Mouse (Mus musculus) stomach, embryonic 14.5 days (tissue): ENCODE measurements around the gene Emilin1. TPM values are rescaled to one million over a fixed set of nuclear protein-coding genes. Genes with fewer than 3 reads are reported as not detected.

Source experiments
- ATAC-seq: fragments of 200-750 bp; cut with Nextera tagmentation; 2 replicates; pipeline ENCODE4 v1.8.0; 2017; ENCODE audit warnings: low read depth, moderate TSS enrichment; ENCODE audit not compliant: insufficient number of reproducible peaks, insufficient read depth, low FRiP score
- H3K27ac ChIP-seq: fragments of 300-500 bp; sonication (generic); 2 replicates; pipeline ENCODE4 v1.5.1; 2014; ENCODE audit warnings: mild to moderate bottlenecking, low read length, moderate library complexity, mixed read lengths
- H3K27me3 ChIP-seq: fragments of 300-500 bp; sonication (generic); 2 replicates; pipeline ENCODE4 v1.6.1; 2014; ENCODE audit warnings: low read length, control low read depth, mixed read lengths; ENCODE audit not compliant: control insufficient read depth, insufficient read depth
- H3K36me3 ChIP-seq: fragments of 300-500 bp; sonication (generic); 2 replicates; pipeline ENCODE4 v1.6.1; 2014; ENCODE audit warnings: mild to moderate bottlenecking, control low read depth, low read length, moderate library complexity, mixed read lengths; ENCODE audit not compliant: control insufficient read depth, insufficient read depth
- H3K4me1 ChIP-seq: fragments of 300-500 bp; sonication (generic); 2 replicates; pipeline ENCODE4 v1.6.1; 2014; ENCODE audit warnings: low read length, control low read depth, mixed read lengths; ENCODE audit not compliant: control insufficient read depth, insufficient read depth
- H3K4me2 ChIP-seq: fragments of 300-500 bp; sonication (generic); replicated peaks from 2 replicates; pipeline ENCODE4 v1.6.1; 2014; ENCODE audit warnings: low read depth, low read length, control low read depth
- H3K4me3 ChIP-seq: fragments of 300-500 bp; sonication (generic); 2 replicates; pipeline ENCODE4 v1.5.1; 2014; ENCODE audit warnings: low read depth, low read length, control low read depth
- H3K9ac ChIP-seq: fragments of 300-500 bp; sonication (generic); replicated peaks from 2 replicates; pipeline ENCODE4 v1.6.1; 2014; ENCODE audit warnings: low read depth, mild to moderate bottlenecking, control low read depth, low read length, moderate library complexity, mixed read lengths
- H3K9me3 ChIP-seq: fragments of 300-500 bp; sonication (generic); 2 replicates; pipeline ENCODE4 v1.6.1; 2016; ENCODE audit warnings: low read depth, low read length, control low read depth; ENCODE audit not compliant: control insufficient read depth
- WGBS: fragments of 180-500 bp; shearing (Covaris S2); extraction: QIAGEN DNeasy Blood & Tissue Kit; methylation state at CpG from one replicate; pipeline ENCODE4 v1.1.7; 2014; 5-methylcytosine and 5-hydroxymethylcytosine counted together
- polyA plus RNA-seq: library from polyadenylated mRNA; unstranded; fragments of >200 nt; fragmentation: Nextera tagmentation; extraction: Ambion mirVana; gene quantifications from 2 replicates; pipeline ENCODE4 v1.2.1, GENCODE M21; 2014

The Emilin1 gene
- polyA plus RNA-seq, 1 experiment from 2014 or later = 208 TPM

- Histone ChIP-seq H3K27me3 (no peaks in the 10 kb centered on the region), H3K27ac (peak overlapping the region; percentile 97), H3K4me2 (peak overlapping the region; percentile 80), H3K4me3 (peak overlapping the region; percentile 71), H3K9ac (peak overlapping the region; percentile 60), H3K4me1 (peaks cover 17% of the 10 kb centered on the region; the same call in 1 of the 2 replicates), H3K36me3 (peaks cover 20% of the 10 kb centered on the region), H3K9me3 (no peaks in the 10 kb centered on the region)
- peak; percentile 85 for ATAC-seq
- under 1% methylated on average over 28 of the region's 28 CpGs for WGBS
Measured at GRCm38 (mm10) chr5:30887858-30888336, 25.3 kb upstream of the Emilin1 start.

- 1% methylated on average over 40 of the region's 42 CpGs for WGBS
- Histone ChIP-seq H3K4me1 (peaks cover 17% of the 10 kb centered on the region; the same call in 1 of the 2 replicates), H3K27me3 (no peaks in the 10 kb centered on the region), H3K27ac (peak within 1 kb of the TSS; percentile 97), H3K9me3 (no peaks in the 10 kb centered on the region), H3K4me2 (peak within 1 kb of the TSS; percentile 80), H3K36me3 (peaks cover 26% of the 10 kb centered on the region), H3K4me3 (peak within 1 kb of the TSS; percentile 71), H3K9ac (peak within 1 kb of the TSS; percentile 67)
- peak; percentile 91 for ATAC-seq
Measured at GRCm38 (mm10) chr5:30888337-30889087, 24.7 kb upstream of the Emilin1 start, which contains the start of gene Agbl5. Gene Agbl5, plus strand, starts transcription at chr5:30888694.

GRCm38 (mm10) chr5:30889088-30889754, 24.0 kb upstream of the Emilin1 start:
- Histone ChIP-seq H3K4me1 (peaks cover 17% of the 10 kb centered on the region; the same call in 1 of the 2 replicates), H3K4me3 (peak overlapping the region; percentile 71), H3K4me2 (peak overlapping the region; percentile 80), H3K9me3 (no peaks in the 10 kb centered on the region), H3K27ac (peak overlapping the region; percentile 97), H3K9ac (peak overlapping the region; percentile 67), H3K27me3 (no peaks in the 10 kb centered on the region), H3K36me3 (peaks cover 33% of the 10 kb centered on the region)
- peak; percentile 12; the same call in 1 of the 2 replicates for ATAC-seq
- under 1% methylated on average over 35 of the region's 42 CpGs for WGBS

- H3K4me2 ChIP-seq = peak overlapping the region; percentile 80
- H3K4me1 ChIP-seq = peaks cover 17% of the 10 kb centered on the region; the same call in 1 of the 2 replicates
- H3K9me3 ChIP-seq = no peaks in the 10 kb centered on the region
- peak overlapping the region; percentile 97; the same call in 1 of the 2 replicates for H3K27ac ChIP-seq
- WGBS = 55% methylated on average over 7 of the region's 7 CpGs
- H3K9ac ChIP-seq = peak overlapping the region; percentile 67; the same call in 1 of the 2 replicates
- peaks cover 44% of the 10 kb centered on the region for H3K36me3 ChIP-seq
- no peaks in the 10 kb centered on the region for H3K27me3 ChIP-seq
- ATAC-seq = no peak
- H3K4me3 ChIP-seq = peak overlapping the region; percentile 71; the same call in 1 of the 2 replicates
Measured at GRCm38 (mm10) chr5:30890375-30890774, 22.8 kb upstream of the Emilin1 start.

GRCm38 (mm10) chr5:30901860-30902259, 11.3 kb upstream of the Emilin1 start:
- H3K9me3 ChIP-seq = no peaks in the 10 kb centered on the region
- H3K4me1 ChIP-seq = peaks cover 8% of the 10 kb centered on the region; the same call in 1 of the 2 replicates
- H3K27me3 ChIP-seq = no peaks in the 10 kb centered on the region
- no peak overlapping the region for H3K9ac ChIP-seq
- H3K36me3 ChIP-seq = peaks cover 39% of the 10 kb centered on the region
- ATAC-seq = no peak
- H3K4me2 ChIP-seq = no peak overlapping the region
- H3K4me3 ChIP-seq = no peak overlapping the region
- WGBS = 91% methylated on average over 5 of the region's 5 CpGs
- no peak overlapping the region for H3K27ac ChIP-seq

- Histone ChIP-seq H3K9me3 (no peaks in the 10 kb centered on the region), H3K4me1 (peaks cover 53% of the 10 kb centered on the region), H3K4me3 (peak within 1 kb of the TSS; percentile 81), H3K27ac (peak within 1 kb of the TSS; percentile 100), H3K36me3 (peaks cover 18% of the 10 kb centered on the region), H3K27me3 (no peaks in the 10 kb centered on the region), H3K4me2 (peak within 1 kb of the TSS; percentile 93), H3K9ac (peak within 1 kb of the TSS; percentile 73)
- under 1% methylated on average over 58 of the region's 58 CpGs for WGBS
- peak; percentile 95 for ATAC-seq
Measured at GRCm38 (mm10) chr5:30907413-30908059, 5.7 kb upstream of the Emilin1 start, which contains the start of gene Ost4. Gene Ost4, minus strand, starts transcription at chr5:30907788.

- Histone ChIP-seq H3K27me3 (no peaks in the 10 kb centered on the region), H3K4me3 (peak overlapping the region; percentile 81; the same call in 1 of the 2 replicates), H3K27ac (peak overlapping the region; percentile 100), H3K9me3 (no peaks in the 10 kb centered on the region), H3K9ac (peak overlapping the region; percentile 47), H3K4me2 (peak overlapping the region; percentile 93), H3K4me1 (peaks cover 57% of the 10 kb centered on the region), H3K36me3 (peaks cover 13% of the 10 kb centered on the region)
- WGBS = 20% methylated on average over 13 of the region's 13 CpGs
- ATAC-seq = peak; percentile 56
Measured at GRCm38 (mm10) chr5:30908426-30909299, 4.5 kb upstream of the Emilin1 start.
